Mouse (Mus musculus): ENCODE results near the gene 1700017B05Rik.
"Not testable (repeated sequence)": the region's sequence is repeated elsewhere in the genome, so short reads cannot be mapped to it uniquely, and the experiment has no call there.

Gene 1700017B05Rik

DNA sequence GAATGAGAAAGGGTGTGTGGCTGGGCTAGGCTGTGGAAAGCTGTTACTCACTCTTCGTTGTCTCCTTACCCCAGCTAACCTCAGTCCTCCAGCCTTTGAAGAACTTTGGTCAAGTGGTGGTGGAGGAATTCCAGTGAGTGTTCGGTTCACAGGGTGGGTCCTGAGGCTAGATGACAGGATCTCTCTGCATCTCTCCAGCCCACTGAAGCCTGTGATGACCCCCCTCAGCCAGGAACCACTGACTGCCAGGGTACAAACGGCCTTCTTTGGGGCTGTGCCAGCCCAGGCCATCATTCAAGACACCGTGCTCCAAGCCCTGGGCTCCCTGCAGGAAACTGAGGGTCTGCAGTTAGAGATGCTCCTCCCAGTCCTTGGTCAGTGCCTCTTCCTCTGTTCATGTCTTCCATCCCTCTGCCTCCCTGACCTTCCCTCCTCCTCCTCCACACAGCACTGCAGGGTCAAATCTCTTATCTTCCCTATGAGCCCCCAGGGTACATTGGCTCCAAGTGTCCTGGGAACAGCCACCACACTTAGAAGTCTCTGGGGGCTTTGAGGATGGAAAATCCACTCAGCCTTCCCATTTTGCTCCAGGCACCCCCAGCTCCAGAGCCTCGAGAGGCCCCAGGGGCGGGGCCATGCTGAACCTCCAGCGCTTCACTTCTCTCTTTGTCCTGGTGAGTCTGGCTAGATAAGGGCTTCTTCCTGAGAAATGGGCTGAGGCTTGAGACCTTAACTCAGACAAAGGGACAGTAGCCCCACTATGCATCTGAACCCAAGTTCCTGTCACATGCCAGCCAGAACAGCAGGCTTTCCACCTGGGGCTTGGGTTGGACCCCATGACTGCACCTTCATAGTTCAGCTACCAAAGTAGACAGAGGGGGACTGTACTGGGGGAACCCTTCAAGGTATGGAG lies 14.1 kb downstream of the 1700017B05Rik start:
- in situ Hi-C loops (cut with MboI, MseI) = no loop called here

DNA sequence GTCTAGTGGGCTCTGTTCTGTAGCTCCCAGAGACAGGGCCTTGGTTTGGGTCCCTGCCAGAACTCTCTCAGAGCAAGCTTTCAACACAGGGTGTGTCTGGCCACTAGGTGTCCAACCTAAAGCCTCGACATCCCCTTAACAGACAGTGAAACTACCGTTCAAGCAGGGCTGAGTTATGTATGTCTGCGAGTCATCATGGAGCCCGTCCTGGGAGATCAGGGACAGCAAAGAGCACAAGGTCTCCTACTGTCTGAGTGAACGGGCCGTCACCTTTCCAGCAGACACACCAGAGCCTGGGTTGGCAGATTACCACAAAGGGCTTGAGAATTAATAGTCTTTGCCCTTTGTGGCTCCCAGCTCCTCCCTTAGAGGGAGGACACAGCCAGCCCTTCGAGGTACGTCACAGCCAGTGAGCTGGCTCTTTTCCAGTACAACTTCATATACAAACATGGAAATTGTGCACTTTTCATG lies 15.2 kb downstream of the 1700017B05Rik start:
- in situ Hi-C loops (cut with MboI, MseI) = no loop called here

DNA sequence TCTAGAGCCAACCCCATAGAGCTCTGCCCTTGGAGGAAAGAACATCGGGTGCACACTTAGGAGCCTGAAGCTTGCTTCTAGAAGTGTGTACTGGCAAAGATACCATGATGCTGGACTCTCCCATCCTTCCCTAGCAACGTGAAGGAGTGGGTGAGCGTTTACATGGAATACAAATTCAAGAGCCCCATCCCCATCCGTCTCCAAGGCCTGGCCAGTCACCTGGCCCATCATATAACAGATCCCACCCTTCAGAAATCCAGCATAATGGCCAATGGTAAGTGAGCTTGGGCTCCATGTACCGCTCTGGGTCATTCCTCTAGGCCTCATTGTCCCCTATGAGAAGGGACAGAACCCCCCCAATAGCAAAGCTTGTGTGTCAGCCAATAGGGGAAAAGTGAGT lies 15.9 kb downstream of the 1700017B05Rik start:
- in situ Hi-C loops (cut with MboI, MseI) = no loop called here

DNA sequence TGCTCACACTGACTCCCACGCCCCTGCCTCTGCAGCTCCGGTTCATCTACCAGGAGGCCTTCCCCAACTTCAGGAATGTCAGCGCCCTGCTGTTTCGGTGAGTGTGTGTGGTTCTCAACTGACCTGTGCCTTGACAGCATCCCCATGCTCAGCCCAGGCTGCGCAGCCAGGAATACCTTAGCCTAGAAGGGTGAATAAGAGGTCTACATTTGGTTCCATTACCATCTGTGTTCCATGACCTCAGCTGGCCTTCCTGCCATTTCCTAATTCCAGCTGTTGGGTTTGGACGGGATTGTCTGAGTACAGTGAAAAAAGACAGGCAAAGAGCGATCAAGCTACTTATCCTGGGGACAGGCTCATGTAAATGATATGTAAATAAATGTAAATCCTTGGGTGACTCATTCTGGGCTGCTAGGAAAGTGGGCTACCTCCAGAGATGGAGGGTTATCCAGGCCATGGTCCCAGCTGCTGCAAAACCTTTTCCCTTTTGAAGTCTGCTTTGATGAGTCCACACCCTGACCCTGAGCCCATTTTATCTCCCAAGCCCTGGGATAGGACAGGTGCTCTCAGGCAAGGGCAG lies 18.2 kb downstream of the 1700017B05Rik start:
- in situ Hi-C loops (cut with MboI, MseI) = no loop called here

DNA sequence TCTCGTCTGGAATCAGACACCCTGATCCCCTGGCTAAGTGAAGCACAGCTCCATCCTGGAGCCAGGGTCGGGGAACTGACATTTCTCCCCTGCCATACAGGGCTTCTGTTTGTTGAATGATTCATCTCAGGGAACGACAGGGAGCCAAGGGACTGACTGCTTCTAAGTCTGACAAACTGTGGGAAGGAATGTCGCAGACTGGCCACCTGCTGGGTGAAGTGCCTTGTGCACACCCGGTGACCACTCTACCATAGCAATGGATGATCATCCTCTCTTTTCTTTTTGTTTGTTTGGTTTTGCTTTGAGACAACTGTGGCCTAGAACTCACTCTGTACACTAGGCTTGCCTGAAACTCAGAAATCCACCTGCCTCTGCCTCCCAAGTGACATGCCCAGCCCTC lies 19.5 kb downstream of the 1700017B05Rik start:
- in situ Hi-C loops (cut with MboI, MseI) = no loop called here

DNA sequence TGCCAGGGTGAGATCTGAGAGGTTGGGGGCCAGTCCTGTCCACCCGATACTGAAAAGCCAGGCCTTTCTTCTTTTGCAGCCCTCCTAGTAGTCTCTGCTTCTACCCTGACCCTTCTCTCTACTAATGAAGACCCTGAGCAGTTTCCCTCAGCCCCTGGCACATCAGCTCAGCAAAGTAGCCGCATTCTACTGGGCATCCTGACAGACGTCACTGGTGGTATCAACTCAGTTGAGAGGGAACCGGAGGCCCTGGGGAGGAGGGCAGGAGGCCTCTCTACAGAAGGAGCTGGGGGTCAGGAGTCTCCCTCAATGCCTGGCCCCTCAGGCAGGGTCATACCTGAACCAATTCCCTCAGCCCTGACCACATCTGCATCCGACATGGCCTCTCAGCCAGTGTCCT lies 21.3 kb downstream of the 1700017B05Rik start:
- in situ Hi-C loops (cut with MboI, MseI) = no loop called here

DNA sequence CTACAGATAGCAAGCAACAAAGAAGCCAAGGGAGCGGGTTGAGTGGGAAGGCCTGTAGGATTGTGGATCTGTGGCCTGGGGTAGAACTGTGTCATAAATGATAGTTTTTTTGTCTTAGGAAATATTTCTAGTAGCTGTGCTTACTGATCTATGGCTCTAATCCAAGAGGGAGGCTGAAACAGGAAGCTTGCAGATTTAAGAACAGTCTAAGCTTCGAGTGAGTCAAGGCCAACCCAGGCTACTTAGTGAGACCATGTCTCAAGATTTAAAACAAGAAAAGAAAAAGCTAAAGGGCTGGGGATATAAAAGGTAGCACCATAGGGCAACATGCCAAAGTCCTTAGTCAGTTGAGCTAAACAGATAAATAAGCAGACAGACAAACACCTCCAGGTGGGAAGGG lies 24.2 kb downstream of the 1700017B05Rik start:
- in situ Hi-C loops (cut with MboI, MseI) = no loop called here

DNA sequence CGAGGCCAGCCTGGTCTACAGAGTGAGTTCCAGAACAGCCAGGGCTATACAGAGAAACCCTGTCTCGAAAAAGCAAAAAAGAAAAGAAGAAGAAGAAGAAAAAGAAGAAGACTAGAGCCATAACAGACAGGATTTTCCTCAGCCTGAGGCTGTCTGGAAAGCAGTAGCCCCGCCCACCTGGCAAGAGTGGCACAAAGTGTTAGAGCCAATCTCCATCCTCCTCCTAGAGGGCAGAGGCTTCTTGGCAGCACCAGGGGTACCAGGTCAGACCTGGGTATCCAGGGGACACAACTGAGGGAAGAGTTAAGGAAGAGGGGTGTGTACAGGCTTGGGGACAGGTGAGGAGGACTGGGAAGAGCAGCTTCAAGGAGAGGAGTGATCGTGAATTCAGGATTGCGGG lies 24.7 kb downstream of the 1700017B05Rik start:
- in situ Hi-C loops (cut with MboI, MseI) = no loop called here

DNA sequence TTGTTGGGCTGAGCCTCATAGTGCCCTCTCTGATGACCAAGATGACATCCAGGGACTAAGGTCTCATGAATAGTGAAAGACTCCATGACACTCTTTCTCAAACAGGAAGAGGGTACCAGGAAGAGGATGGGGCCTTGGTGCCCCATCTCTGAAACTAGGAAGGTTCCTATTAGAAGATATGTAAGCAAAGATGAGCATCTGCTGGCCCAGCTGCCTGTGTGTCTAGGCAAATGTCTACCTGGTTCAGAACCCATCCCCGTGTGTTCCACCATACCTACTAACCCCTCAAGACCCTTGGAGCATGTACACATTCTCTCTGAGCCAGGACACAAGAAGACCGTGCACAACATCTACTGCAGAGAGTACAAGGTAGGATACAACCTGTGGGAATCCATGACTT lies 26.2 kb downstream of the 1700017B05Rik start, which contains the start of gene Trcg1:
Gene Trcg1 (plus strand): TSS at position 301 of the 400 bp plus-strand sequence.
- in situ Hi-C loops (cut with MboI, MseI) = no loop called here

DNA sequence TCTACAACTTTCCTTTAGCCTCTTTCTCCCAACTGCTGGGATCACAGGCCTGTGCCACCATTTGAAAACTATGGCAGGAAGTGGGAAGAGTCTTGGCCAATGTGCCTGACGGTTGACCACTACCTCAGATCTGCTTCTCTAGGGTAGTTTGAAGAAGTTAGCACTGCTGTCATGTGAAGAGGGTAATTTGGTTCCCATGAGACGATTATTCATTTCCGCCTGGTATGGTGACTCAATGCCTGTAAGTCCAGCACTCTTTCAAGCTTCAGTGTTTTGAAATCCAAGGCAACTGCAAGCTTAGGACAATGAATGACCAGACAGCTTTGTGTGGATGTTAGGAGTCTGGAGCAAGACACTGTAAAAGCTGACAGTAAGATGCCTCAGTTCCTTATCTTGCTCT lies 28.6 kb downstream of the 1700017B05Rik start:
- in situ Hi-C loops (cut with MboI, MseI) = no loop called here

DNA sequence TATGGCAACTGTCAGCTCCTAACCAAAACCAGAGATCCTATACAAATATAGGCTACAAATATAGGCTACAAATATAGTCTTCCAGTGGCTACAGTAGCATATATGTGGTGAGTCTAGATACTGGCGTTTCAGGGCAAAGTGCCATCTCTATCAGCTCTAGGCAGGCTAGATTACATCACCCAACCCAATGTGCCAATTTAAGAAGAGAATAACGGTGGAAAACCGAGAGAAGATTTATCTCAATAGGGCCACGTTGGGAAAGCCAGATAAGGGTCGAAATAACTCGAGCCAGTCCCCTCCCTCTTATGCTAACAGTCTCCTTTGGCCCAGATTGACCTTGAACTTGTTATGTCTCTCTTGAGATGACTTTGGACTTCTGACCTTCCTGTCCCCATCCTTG lies 29.3 kb downstream of the 1700017B05Rik start:
- in situ Hi-C loops (cut with MboI, MseI) = no loop called here

DNA sequence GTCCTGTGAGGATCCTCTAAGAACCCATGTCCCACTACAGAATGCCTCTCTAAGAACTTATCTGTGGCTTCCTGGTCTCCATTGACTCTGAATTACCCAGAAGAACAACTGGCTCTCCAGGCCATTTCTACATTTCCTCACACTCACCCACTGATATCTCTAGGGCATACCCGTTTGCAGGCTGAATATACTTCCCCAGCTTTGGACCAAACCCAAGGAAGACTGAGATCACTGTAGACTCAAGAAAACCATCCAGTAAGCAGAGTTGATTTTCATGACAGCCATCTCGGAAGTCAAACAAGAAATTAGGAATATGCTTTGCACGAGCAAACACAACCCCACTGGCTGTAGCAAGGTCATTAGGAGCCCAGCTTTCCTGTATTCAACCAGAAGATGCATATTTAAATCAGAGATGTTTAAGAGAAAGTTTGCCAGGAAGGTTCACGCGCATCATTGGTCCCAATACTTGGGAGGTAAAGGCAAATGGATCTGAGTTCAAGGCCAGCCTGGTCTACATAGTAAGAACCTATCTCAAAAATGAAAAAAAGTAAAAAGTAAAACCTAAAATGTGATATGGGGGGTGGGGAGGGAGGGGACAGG lies 30.0 kb downstream of the 1700017B05Rik start:
- in situ Hi-C loops (cut with MboI, MseI) = no loop called here

DNA sequence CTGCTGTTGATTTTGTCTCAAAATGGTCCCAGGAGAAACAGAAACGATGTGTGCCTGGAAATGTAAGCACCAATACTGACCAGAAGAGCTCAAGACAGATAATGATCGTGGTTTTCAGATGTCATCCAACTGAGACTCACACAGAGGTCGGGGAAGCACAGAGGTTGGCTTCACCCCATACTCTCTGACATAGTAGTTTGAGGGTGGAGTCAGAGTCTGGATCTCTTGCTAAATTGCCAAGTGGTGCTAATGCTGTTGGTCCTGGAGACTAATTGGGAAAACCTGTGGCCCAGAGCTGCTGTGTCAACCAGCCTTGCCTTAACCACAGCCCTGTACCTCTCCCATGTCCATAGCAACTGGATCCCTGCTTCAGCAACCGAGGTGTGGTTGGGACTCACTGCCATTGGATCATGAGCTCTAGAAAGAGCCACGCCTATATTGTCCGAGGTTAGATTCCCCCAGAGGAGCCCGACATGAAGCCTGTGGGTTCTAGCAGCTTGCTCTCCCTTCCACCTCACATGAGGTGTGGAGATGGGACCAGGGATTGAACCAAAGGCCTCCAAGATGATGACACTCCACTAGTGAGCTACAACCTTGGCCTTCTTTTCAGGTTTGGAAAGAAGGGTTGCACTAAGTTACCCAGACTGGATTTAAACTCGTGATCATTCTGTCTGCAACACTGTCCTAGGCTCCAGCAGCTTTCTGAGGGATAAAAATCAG lies 30.7 kb downstream of the 1700017B05Rik start:
- in situ Hi-C loops (cut with MboI, MseI) = no loop called here

DNA sequence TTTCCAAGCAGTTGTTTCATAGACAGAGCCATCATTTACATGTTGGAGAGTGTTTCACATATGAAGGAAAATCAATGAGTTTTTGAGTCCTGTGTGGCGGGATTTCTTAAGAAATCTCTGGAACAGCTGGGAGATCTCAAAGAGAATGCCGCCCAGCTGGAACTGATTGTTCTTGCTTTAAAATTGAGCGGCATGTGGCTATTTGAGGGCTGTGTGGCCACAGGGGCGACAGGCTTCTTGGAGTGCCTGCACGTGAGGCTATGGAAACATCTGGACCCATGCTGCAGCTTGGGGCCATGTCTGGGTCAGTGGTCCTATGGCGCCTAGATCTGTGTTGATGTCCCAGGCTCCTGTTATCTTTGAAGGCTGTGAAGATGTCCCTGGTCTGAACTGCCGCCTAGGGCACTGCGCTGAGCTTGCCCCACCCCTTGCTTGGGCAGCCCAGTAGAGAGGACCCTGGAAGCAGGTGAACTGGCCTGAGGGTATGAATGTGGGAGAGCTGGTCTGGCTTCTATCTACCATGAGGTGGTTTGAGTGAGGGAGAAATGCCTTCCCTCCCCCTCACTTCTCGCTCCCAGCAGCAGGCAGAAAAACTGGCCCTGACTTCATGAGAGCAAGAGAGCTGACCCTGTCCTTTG lies 32.1 kb downstream of the 1700017B05Rik start:
- in situ Hi-C loops (cut with MboI, MseI) = no loop called here

DNA sequence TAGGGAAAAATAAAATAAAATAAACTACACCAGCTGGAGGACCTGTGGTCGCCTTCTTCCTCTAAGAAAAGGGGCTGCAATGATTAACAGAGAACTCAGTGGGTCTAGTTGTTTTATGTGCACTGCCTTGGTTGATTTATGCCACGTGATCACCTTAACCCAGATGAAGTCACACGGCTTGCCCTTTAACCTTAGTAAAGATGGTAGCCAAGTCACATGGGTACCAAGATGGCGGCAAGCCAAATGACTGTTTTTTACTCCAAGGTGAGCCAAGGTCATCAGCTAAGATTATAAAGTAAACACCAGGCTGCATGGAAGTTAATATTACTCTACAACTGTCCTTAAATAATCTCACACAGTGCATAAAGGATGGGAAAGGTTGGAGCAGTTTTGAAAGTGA lies 32.7 kb downstream of the 1700017B05Rik start:
- in situ Hi-C loops (cut with MboI, MseI) = no loop called here

DNA sequence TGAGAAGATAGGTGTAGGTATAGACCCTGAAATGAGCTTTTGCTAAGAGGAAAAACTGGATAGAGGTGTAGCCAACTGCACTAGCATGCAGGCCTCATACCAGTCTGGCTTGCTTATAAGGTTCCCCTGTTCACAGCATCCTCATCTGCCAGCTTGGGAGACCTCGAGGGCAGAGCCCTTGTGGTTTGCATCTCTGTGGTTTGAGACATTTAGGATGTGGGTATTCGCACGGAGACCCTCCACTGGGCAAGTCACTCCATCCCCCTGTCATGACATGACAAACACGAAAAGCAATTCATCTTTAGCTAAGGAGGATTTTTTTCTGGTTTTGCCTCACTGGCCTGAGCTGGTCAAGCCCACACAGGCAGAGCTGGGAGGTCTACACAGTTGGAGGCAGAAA lies 34.2 kb downstream of the 1700017B05Rik start:
- in situ Hi-C loops (cut with MboI, MseI) = no loop called here

DNA sequence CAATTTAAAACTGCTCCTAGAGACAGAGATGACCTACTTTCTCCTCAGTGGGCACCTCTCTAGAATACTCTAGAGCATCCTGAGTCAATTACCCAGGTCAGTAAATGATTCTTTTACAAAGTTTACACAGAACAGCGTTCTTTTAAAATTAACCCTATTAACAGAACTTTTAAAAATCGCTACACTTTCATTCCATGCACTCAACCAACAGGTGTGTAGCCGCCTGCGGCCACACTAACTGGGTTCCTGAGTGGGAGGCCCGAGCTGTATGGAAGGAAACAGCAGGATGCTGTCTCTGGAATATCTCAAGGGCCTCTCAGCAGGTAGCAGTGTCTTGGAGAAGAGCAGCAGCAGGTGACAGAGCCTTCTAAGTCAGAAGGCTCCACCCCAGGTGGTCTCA lies 35.2 kb downstream of the 1700017B05Rik start:
- in situ Hi-C loops (cut with MboI, MseI) = no loop called here

DNA sequence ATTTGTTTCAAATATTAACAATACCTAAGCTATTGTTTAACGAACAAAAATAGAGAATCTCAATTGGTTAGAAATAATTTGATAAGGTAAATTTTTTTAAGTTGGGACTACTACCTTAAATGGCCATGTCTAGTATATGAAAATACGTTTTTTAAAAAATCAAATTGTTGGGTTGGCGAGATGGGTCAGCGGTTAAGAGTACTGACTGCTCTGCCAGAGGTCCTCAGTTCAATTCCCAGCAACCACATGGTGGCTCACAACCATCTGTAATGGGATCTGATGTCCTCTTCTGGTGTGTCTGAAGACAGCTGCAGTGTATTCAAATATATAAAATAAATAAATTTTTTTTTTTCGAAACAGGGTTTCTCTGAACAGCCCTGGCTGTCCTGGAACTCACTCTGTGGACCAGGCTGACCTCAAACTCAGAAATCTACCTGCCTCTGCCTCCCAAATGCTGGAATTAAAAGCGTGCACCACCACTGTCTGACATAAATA lies 35.7 kb downstream of the 1700017B05Rik start:
- in situ Hi-C loops (cut with MboI, MseI) = not testable (repeated sequence)

DNA sequence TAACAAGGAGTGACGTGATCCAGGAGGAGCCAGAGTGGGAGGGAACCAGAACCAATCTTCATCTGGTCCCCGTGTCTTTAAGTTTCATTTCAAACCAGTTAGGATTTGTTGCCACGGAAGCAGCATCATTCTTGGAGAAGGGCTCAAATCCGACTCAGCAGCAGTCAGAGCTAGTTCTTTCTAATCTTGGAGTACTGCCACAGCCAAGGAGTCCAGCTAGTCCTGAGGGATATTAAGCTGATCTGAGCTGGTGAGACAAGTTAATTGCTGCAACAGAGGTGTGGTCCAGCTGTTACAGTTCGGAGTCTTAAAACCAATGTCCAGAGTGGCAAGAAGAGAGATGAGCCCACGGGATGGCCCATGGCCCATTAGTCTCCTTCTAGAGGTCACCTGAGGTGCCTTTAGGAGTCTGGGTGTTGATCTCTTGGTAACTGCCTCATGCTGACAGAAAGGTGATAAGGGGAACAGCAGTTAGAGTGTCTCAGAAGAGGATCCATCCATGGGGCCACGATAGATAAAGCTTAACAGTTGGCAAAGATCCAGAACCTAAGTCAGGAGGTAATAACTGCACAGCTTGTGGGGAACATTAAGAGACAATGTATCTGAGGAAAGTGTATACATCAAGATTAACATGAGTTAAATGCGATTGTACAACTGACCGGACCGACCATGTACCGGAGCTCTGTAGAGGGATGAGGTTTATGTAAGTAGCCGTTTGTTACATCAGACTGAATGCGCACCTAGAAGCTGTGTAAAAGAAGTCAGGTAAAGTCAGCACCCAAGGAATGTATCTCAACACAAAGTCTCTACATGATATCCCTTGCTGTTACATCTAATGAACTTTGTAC lies 36.4 kb downstream of the 1700017B05Rik start:
- in situ Hi-C loops (cut with MboI, MseI) = no loop called here

DNA sequence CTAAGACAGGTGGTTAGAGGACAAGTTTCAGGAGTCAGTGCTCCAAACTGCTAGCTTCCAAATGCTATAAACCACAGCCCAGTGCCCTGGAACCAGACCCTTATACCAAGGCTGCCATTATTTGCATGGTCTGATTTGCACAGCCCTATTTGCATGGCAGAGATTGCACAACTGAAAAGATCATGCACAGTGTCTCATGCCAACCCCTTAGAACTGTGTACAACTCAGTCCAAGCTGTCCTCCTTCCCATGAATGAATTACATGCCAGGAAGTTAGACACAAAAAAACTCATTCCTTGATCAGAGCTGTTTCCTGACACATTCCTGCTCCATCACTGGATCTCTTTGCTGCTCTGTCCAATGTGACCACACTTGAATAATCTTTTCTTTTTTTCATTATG lies 39.1 kb downstream of the 1700017B05Rik start:
- in situ Hi-C loops (cut with MboI, MseI) = no loop called here

Measured in regulatory T cell (primary cell).